Mouse (Mus musculus) bone marrow macrophage, adult 2 months (primary cell): Measurements from ENCODE around the gene Pbrm1. TPM values are rescaled to one million over a fixed set of nuclear protein-coding genes. Genes with fewer than 3 reads are reported as not detected.

Experiments
- H3K27ac ChIP-seq: 2 replicates; pipeline ENCODE4 v1.5.1; 2012; ENCODE audit warnings: low read depth, low read length; ENCODE audit not compliant: insufficient read depth
- H3K4me1 ChIP-seq: 2 replicates; pipeline ENCODE4 v1.6.1; 2012; ENCODE audit warnings: low read length; ENCODE audit not compliant: control insufficient read depth, insufficient read depth
- H3K4me3 ChIP-seq: 2 replicates; pipeline ENCODE4 v1.5.1; 2012; ENCODE audit warnings: mild to moderate bottlenecking, low read length, moderate library complexity; ENCODE audit not compliant: insufficient read depth
- CTCF ChIP-seq: IDR thresholded peaks from 2 replicates; pipeline ENCODE4 v1.5.1; 2012; ENCODE audit warnings: low read depth, mild to moderate bottlenecking, low read length, moderate library complexity
- POLR2A ChIP-seq: IDR thresholded peaks from 2 replicates; pipeline ENCODE4 v1.6.1; 2012; ENCODE audit warnings: mild to moderate bottlenecking, low read depth, low read length, borderline replicate concordance
- polyA plus RNA-seq: library from polyadenylated mRNA; stranded (reverse); fragments of >200 nt; gene quantifications from 2 replicates; pipeline ENCODE4 v1.2.4, GENCODE M21; 2012; ENCODE audit not compliant: missing spikeins, insufficient read depth, insufficient read length

Pbrm1 gene
- polyA plus RNA-seq, 1 experiment, result 34.4 TPM

- H3K27ac ChIP-seq, result no peak overlapping the region
- no peak for TF ChIP-seq POLR2A
- no peak for TF ChIP-seq CTCF
- H3K4me1 ChIP-seq, result peaks cover 3% of the 10 kb centered on the region; the same call in 1 of the 2 replicates
- no peak overlapping the region for H3K4me3 ChIP-seq
Measured at GRCm38 (mm10) chr14:31078597-31079208, 59.8 kb downstream of the Pbrm1 start.

GRCm38 (mm10) chr14:31079313-31080028 lies 60.5 kb downstream of the Pbrm1 start:
- Histone ChIP-seq H3K4me3 (no peak overlapping the region), H3K27ac (no peak overlapping the region), H3K4me1 (peaks cover 3% of the 10 kb centered on the region; the same call in 1 of the 2 replicates)
- TF ChIP-seq CTCF (no peak), POLR2A (no peak)

- TF ChIP-seq POLR2A (no peak), CTCF (no peak)
- Histone ChIP-seq H3K4me1 (peaks cover 3% of the 10 kb centered on the region; the same call in 1 of the 2 replicates), H3K4me3 (no peak overlapping the region), H3K27ac (no peak overlapping the region)
Measured at GRCm38 (mm10) chr14:31081147-31081546, 62.2 kb downstream of the Pbrm1 start.

GRCm38 (mm10) chr14:31087433-31087832 lies 68.5 kb downstream of the Pbrm1 start:
- Histone ChIP-seq H3K4me3 (no peak overlapping the region), H3K4me1 (no peaks in the 10 kb centered on the region), H3K27ac (no peak overlapping the region)
- TF ChIP-seq CTCF (no peak), POLR2A (no peak)

- TF ChIP-seq POLR2A (no peak), CTCF (no peak)
- Histone ChIP-seq H3K4me1 (peaks cover 6% of the 10 kb centered on the region), H3K4me3 (no peak overlapping the region), H3K27ac (no peak overlapping the region)
Measured at GRCm38 (mm10) chr14:31088515-31088914, 69.6 kb downstream of the Pbrm1 start.

- Histone ChIP-seq H3K4me1 (peaks cover 6% of the 10 kb centered on the region), H3K27ac (no peak overlapping the region), H3K4me3 (no peak overlapping the region)
- no peak for TF ChIP-seq POLR2A
Measured at GRCm38 (mm10) chr14:31089918-31090317, 71.0 kb downstream of the Pbrm1 start.

GRCm38 (mm10) chr14:31105156-31105555 lies 86.2 kb downstream of the Pbrm1 start:
- TF ChIP-seq CTCF, result no peak
- H3K27ac ChIP-seq, result no peak overlapping the region
- no peaks in the 10 kb centered on the region for H3K4me1 ChIP-seq
- H3K4me3 ChIP-seq, result no peak overlapping the region

GRCm38 (mm10) chr14:31110613-31111012 lies 91.7 kb downstream of the Pbrm1 start:
- Histone ChIP-seq H3K4me3 (no peak overlapping the region), H3K4me1 (no peaks in the 10 kb centered on the region), H3K27ac (no peak overlapping the region)
- TF ChIP-seq POLR2A, result no peak
- no peak for TF ChIP-seq CTCF

- Histone ChIP-seq H3K27ac (no peak overlapping the region), H3K4me1 (no peaks in the 10 kb centered on the region), H3K4me3 (no peak overlapping the region)
- TF ChIP-seq CTCF, result no peak
- no peak for TF ChIP-seq POLR2A
Measured at GRCm38 (mm10) chr14:31112187-31112586, 93.2 kb downstream of the Pbrm1 start.

- TF ChIP-seq CTCF, result no peak
- Histone ChIP-seq H3K4me3 (no peak overlapping the region), H3K27ac (no peak overlapping the region), H3K4me1 (no peaks in the 10 kb centered on the region)
Measured at GRCm38 (mm10) chr14:31114011-31114410, 95.1 kb downstream of the Pbrm1 start.

GRCm38 (mm10) chr14:31115522-31115921 lies 96.6 kb downstream of the Pbrm1 start:
- no peaks in the 10 kb centered on the region for H3K4me1 ChIP-seq
- no peak for TF ChIP-seq POLR2A
- TF ChIP-seq CTCF, result no peak
- no peak overlapping the region for H3K4me3 ChIP-seq
- no peak overlapping the region for H3K27ac ChIP-seq
